Mouse (Mus musculus) bone marrow, adult 2 months (tissue): ENCODE data around the gene Myo10.

Source experiments
- CTCF ChIP-seq: fragments of 200-500 bp; IDR thresholded peaks from 2 replicates; pipeline ENCODE4 v1.5.1; 2011; ENCODE audit warnings: low read length, control low read depth; ENCODE audit not compliant: control insufficient read depth, insufficient read depth
- POLR2A ChIP-seq: fragments of 200-500 bp; IDR thresholded peaks from 2 replicates; pipeline ENCODE4 v1.6.1; 2011; ENCODE audit warnings: low read depth, mild to moderate bottlenecking, control low read depth, low read length, borderline replicate concordance; ENCODE audit not compliant: control insufficient read depth

DNA sequence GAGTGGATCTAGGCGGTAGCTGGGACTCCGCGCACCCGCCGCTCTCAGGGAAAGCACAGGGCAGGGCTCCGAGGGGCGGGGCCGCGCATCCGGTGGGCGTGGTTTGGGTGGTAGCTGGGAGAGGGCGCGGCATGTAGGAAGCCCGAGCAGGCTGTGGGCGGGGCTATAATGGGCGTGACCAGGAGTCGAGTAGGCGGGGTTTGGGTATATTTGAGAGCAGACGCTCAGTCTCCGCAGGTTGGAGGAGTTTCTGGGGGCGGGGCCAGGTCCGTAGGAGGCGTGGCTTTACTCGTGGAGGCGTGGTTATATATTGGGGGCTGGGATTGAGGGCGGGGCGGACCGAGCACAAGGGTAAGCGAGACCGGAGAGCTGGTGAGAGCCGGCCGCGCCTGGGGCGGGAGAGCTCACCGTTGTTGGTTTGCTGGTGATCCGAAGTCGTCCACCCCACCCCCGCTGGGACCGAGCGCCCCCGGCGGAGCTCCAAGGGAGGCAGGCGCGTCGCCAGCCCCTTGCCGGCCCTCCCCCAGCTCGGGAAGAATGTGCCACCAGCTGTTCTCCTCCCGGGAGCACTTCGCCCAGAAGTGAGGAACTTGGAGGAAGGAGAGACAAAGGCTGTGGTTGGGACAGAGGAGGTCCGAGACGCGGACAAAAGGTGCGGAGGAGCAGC lies at the start of gene Myo10:
- TF ChIP-seq CTCF (no peak), POLR2A (peak; percentile 48; the same call in 1 of the 2 replicates)
